Mouse (Mus musculus) midbrain, embryonic 15.5 days (tissue): ENCODE measurements around the gene Ccer2. TPM values are rescaled to one million over a fixed set of nuclear protein-coding genes. Genes with fewer than 3 reads are reported as not detected.

ENCODE experiments used
- polyA plus RNA-seq: library from polyadenylated mRNA; unstranded; fragments of >200 nt; fragmentation: Nextera tagmentation; extraction: Ambion mirVana; gene quantifications from 2 replicates; pipeline ENCODE4 v1.2.1, GENCODE M21; 2015

The Ccer2 gene
- polyA plus RNA-seq, 1 experiment from 2014 or later, result 0.50 TPM

Other genes with a start within 250 kb of the Ccer2 start
- gene Ifnl2, start 245.7 kb upstream of the Ccer2 start, polyA plus RNA-seq, result not detected in 2 replicates
- gene Ifnl3, start 233.3 kb upstream of the Ccer2 start, polyA plus RNA-seq, result not detected in 2 replicates
- not detected in 2 replicates for gene Sycn, start 215.3 kb upstream of the Ccer2 start, polyA plus RNA-seq
- 0.14 and 0.18 TPM in 2 replicates for gene Nccrp1, start 208.9 kb upstream of the Ccer2 start, polyA plus RNA-seq
- 22.8 and 24.8 TPM in 2 replicates for gene Samd4b, start 158.0 kb upstream of the Ccer2 start, polyA plus RNA-seq
- gene Pak4, start 158.0 kb upstream of the Ccer2 start, polyA plus RNA-seq, result 20.9 and 21.6 TPM in 2 replicates
- 0.40 TPM in 1 of 2 replicates, not detected in the other for gene Acp7, start 124.8 kb upstream of the Ccer2 start, polyA plus RNA-seq
- gene Fbxo27, start 63.3 kb upstream of the Ccer2 start, polyA plus RNA-seq, result 10.2 and 12.1 TPM in 2 replicates
- 3.7 and 4.0 TPM in 2 replicates for gene Fbxo17, start 39.4 kb upstream of the Ccer2 start, polyA plus RNA-seq
- 96.7 and 106 TPM in 2 replicates for gene Mrps12, start 14.4 kb upstream of the Ccer2 start, polyA plus RNA-seq
- gene Sars2, start 14.2 kb upstream of the Ccer2 start, polyA plus RNA-seq, result 18.3 and 18.7 TPM in 2 replicates
- gene Sirt2, start 10.6 kb downstream of the Ccer2 start, polyA plus RNA-seq, result 125 and 129 TPM in 2 replicates
- gene Nfkbib, start 11.3 kb downstream of the Ccer2 start, polyA plus RNA-seq, result 65.8 and 66.5 TPM in 2 replicates
- 2.4 and 3.3 TPM in 2 replicates for gene Rinl, start 32.8 kb downstream of the Ccer2 start, polyA plus RNA-seq
- gene Hnrnpl, start 52.4 kb downstream of the Ccer2 start, polyA plus RNA-seq, result 175 and 176 TPM in 2 replicates
- 92.7 and 94.7 TPM in 2 replicates for gene Ech1, start 69.0 kb downstream of the Ccer2 start, polyA plus RNA-seq
- gene Lgals4, start 77.7 kb downstream of the Ccer2 start, polyA plus RNA-seq, result 5.6 and 8.2 TPM in 2 replicates
- 7.8 and 9.2 TPM in 2 replicates for gene Lgals7, start 107.7 kb downstream of the Ccer2 start, polyA plus RNA-seq
- gene Capn12, start 125.2 kb downstream of the Ccer2 start, polyA plus RNA-seq, result 0.33 and 0.52 TPM in 2 replicates
- gene Actn4, start 206.2 kb downstream of the Ccer2 start, polyA plus RNA-seq, result 140 and 143 TPM in 2 replicates
- gene Eif3k, start 225.7 kb downstream of the Ccer2 start, polyA plus RNA-seq, result 269 and 284 TPM in 2 replicates
- 8.5 and 11.4 TPM in 2 replicates for gene Map4k1, start 225.9 kb downstream of the Ccer2 start, polyA plus RNA-seq